Mouse (Mus musculus) liver, embryonic 16.5 days (tissue): ENCODE measurements around the gene Foxp4. TPM values are rescaled to one million over a fixed set of nuclear protein-coding genes. Genes with fewer than 3 reads are reported as not detected.

ENCODE experiments used
- ATAC-seq: fragments of 200-750 bp; cut with Nextera tagmentation; 2 replicates; pipeline ENCODE4 v1.8.0; 2017; ENCODE audit warnings: low read depth, mild to moderate bottlenecking, moderate number of reproducible peaks, moderate library complexity
- H3K27ac ChIP-seq: fragments of 300-500 bp; sonication (generic); 2 replicates; pipeline ENCODE4 v1.5.1; 2014; ENCODE audit warnings: mild to moderate bottlenecking, low read length
- H3K27me3 ChIP-seq: fragments of 300-500 bp; sonication (generic); 2 replicates; pipeline ENCODE4 v1.6.1; 2014; ENCODE audit warnings: low read depth, low read length, mixed read lengths; ENCODE audit not compliant: control insufficient read depth, insufficient read depth
- H3K36me3 ChIP-seq: fragments of 300-500 bp; sonication (generic); 2 replicates; pipeline ENCODE4 v1.6.1; 2014; ENCODE audit warnings: mild to moderate bottlenecking; ENCODE audit not compliant: control insufficient read depth, insufficient read depth
- H3K4me1 ChIP-seq: fragments of 300-500 bp; sonication (generic); 2 replicates; pipeline ENCODE4 v1.6.1; 2014; ENCODE audit warnings: low read depth, low read length, mixed read lengths; ENCODE audit not compliant: control insufficient read depth
- H3K4me2 ChIP-seq: fragments of 300-500 bp; sonication (generic); 2 replicates; pipeline ENCODE4 v1.6.1; 2014; ENCODE audit warnings: low read depth, low read length, mixed read lengths
- H3K4me3 ChIP-seq: fragments of 300-500 bp; sonication (generic); 2 replicates; pipeline ENCODE4 v1.5.1; 2014; ENCODE audit warnings: low read depth, mild to moderate bottlenecking, low read length
- H3K9ac ChIP-seq: fragments of 300-500 bp; sonication (generic); 2 replicates; pipeline ENCODE4 v1.6.1; 2014; ENCODE audit warnings: low read depth, low read length
- H3K9me3 ChIP-seq: fragments of 300-500 bp; sonication (generic); replicated peaks from 2 replicates; pipeline ENCODE4 v1.6.1; 2016; ENCODE audit warnings: low read length; ENCODE audit not compliant: control insufficient read depth
- WGBS: fragments of 180-500 bp; shearing (Covaris S2); extraction: QIAGEN DNeasy Blood & Tissue Kit; methylation state at CpG from one replicate; pipeline ENCODE4 v1.1.7; 2014; ENCODE audit not compliant: insufficient replicate concordance; 5-methylcytosine and 5-hydroxymethylcytosine counted together
- polyA plus RNA-seq: library from polyadenylated mRNA; unstranded; fragments of >200 nt; fragmentation: Nextera tagmentation; extraction: Ambion mirVana; gene quantifications from 2 replicates; pipeline ENCODE4 v1.2.1, GENCODE M21; 2015

The Foxp4 gene
- polyA plus RNA-seq, 1 experiment from 2014 or later = 4.0 TPM

GRCm38 (mm10) chr17:47831772-47832171 is 92.7 kb downstream of the Foxp4 start:
- Histone ChIP-seq H3K9me3 (no peaks in the 10 kb centered on the region), H3K4me2 (no peak overlapping the region), H3K9ac (no peak overlapping the region), H3K36me3 (no peaks in the 10 kb centered on the region), H3K27me3 (peaks cover 34% of the 10 kb centered on the region), H3K4me3 (no peak overlapping the region), H3K4me1 (no peaks in the 10 kb centered on the region; the same call in 1 of the 2 replicates), H3K27ac (no peak overlapping the region)
- no peak for ATAC-seq
- 30% methylated on average over 5 of the region's 5 CpGs for WGBS

- Histone ChIP-seq H3K4me1 (no peaks in the 10 kb centered on the region; the same call in 1 of the 2 replicates), H3K9me3 (no peaks in the 10 kb centered on the region), H3K36me3 (no peaks in the 10 kb centered on the region), H3K27ac (no peak overlapping the region), H3K4me3 (no peak overlapping the region), H3K9ac (no peak overlapping the region), H3K27me3 (peaks cover 34% of the 10 kb centered on the region), H3K4me2 (no peak overlapping the region)
- 25% methylated on average over 9 of the region's 9 CpGs for WGBS
- ATAC-seq = no peak
Observed at GRCm38 (mm10) chr17:47831161-47831560, 93.3 kb downstream of the Foxp4 start.

DNA sequence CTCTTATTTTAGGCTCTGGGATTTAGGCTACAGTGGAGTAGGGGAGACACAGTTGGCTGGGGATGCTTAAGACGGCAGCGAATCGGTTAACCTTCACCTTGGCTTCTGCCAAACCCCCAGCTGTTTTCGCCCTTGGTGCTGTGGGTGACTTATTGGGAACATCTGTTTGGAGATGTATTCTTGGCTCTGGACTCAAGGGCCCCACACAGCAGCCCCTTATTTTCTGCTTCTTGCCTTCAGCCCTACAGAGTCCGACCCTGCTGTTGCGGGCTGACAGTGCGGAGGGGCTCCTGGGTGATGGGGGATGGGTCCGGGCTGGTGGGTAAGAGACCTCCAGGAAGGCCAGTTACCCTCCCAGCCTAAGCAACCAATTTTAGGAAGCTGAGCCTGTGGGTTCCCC is 103.1 kb downstream of the Foxp4 start:
- Histone ChIP-seq H3K4me2 (no peak overlapping the region), H3K9ac (no peak overlapping the region), H3K4me1 (no peaks in the 10 kb centered on the region), H3K27ac (no peak overlapping the region), H3K9me3 (no peaks in the 10 kb centered on the region), H3K27me3 (no peaks in the 10 kb centered on the region), H3K4me3 (no peak overlapping the region), H3K36me3 (no peaks in the 10 kb centered on the region)
- WGBS = 75% methylated on average over 8 of the region's 8 CpGs
- ATAC-seq = no peak

GRCm38 (mm10) chr17:47818038-47818725 is 106.3 kb downstream of the Foxp4 start:
- H3K4me3 ChIP-seq = no peak overlapping the region
- 70% methylated on average over 13 of the region's 13 CpGs for WGBS
- no peaks in the 10 kb centered on the region for H3K27me3 ChIP-seq
- H3K9me3 ChIP-seq = no peaks in the 10 kb centered on the region
- no peak overlapping the region for H3K9ac ChIP-seq
- no peaks in the 10 kb centered on the region for H3K36me3 ChIP-seq
- H3K4me2 ChIP-seq = no peak overlapping the region
- no peak overlapping the region for H3K27ac ChIP-seq
- ATAC-seq = no peak
- no peaks in the 10 kb centered on the region; the same call in 1 of the 2 replicates for H3K4me1 ChIP-seq

Other genes with a start within 250 kb of the Foxp4 start
- gene Tomm6, start 236.3 kb downstream of the Foxp4 start, polyA plus RNA-seq = 213 and 224 TPM in 2 replicates
- 1.3 and 1.5 TPM in 2 replicates for gene Frs3, start 235.6 kb downstream of the Foxp4 start, polyA plus RNA-seq
- 0.05 TPM in 1 of 2 replicates, not detected in the other for gene Gm21981, start 230.2 kb downstream of the Foxp4 start, polyA plus RNA-seq
- 0.25 TPM in 1 of 2 replicates, not detected in the other for gene Prickle4, start 229.9 kb downstream of the Foxp4 start, polyA plus RNA-seq
- gene Pgc, start 197.8 kb downstream of the Foxp4 start, polyA plus RNA-seq = not detected in 2 replicates
- gene Tfeb, start 187.6 kb downstream of the Foxp4 start, polyA plus RNA-seq = 5.5 and 5.9 TPM in 2 replicates
- 0.47 and 0.84 TPM in 2 replicates for gene Mdfi, start 90.0 kb downstream of the Foxp4 start, polyA plus RNA-seq
- gene 1700122O11Rik, start 113.6 kb upstream of the Foxp4 start, polyA plus RNA-seq = not detected in 2 replicates
- not detected in 2 replicates for gene 1700067P10Rik, start 164.7 kb upstream of the Foxp4 start, polyA plus RNA-seq
- gene 9830107B12Rik, start 221.6 kb upstream of the Foxp4 start, polyA plus RNA-seq = 0.99 and 1.5 TPM in 2 replicates
- 1.1 and 1.2 TPM in 2 replicates for gene A530064D06Rik, start 242.6 kb upstream of the Foxp4 start, polyA plus RNA-seq